Mouse (Mus musculus) olfactory bulb, adult 2 months (tissue): ENCODE measurements around the gene AI854703. TPM values are rescaled to one million over a fixed set of nuclear protein-coding genes. Genes with fewer than 3 reads are reported as not detected.

Experiments
- H3K27ac ChIP-seq: fragments of 200-500 bp; 2 replicates; pipeline ENCODE4 v1.5.1; 2012; ENCODE audit warnings: low read depth, low read length; ENCODE audit not compliant: insufficient read depth
- H3K4me1 ChIP-seq: fragments of 200-500 bp; 2 replicates; pipeline ENCODE4 v1.6.1; 2012; ENCODE audit warnings: low read length; ENCODE audit not compliant: control insufficient read depth, insufficient read depth
- H3K4me3 ChIP-seq: fragments of 200-500 bp; 2 replicates; pipeline ENCODE4 v1.5.1; 2012; ENCODE audit warnings: mild to moderate bottlenecking, low read depth, low read length, moderate library complexity; ENCODE audit not compliant: insufficient read depth
- CTCF ChIP-seq: fragments of 200-500 bp; IDR thresholded peaks from 2 replicates; pipeline ENCODE4 v1.5.1; 2012; ENCODE audit warnings: low read depth, mild to moderate bottlenecking, low read length, moderate library complexity; ENCODE audit not compliant: insufficient read depth
- POLR2A ChIP-seq: fragments of 200-500 bp; IDR thresholded peaks from 2 replicates; pipeline ENCODE4 v1.6.1; 2012; ENCODE audit warnings: mild to moderate bottlenecking, low read depth, low read length, moderate library complexity; ENCODE audit not compliant: insufficient read depth
- WGBS: fragments of 180-500 bp; shearing (Covaris S2); methylation state at CpG from one replicate; pipeline ENCODE4 v1.1.7; 2018; 5-methylcytosine and 5-hydroxymethylcytosine counted together
- polyA plus RNA-seq: library from polyadenylated mRNA; stranded (reverse); fragments of >200 nt; gene quantifications from 2 replicates; pipeline ENCODE4 v1.2.4, GENCODE M21; 2012; ENCODE audit warnings: low replicate concordance; ENCODE audit not compliant: missing spikeins, insufficient read depth, insufficient read length

Gene AI854703
- polyA plus RNA-seq, 1 experiment: not detected

GRCm38 (mm10) chr6:48593158-48594042 is 33.2 kb upstream of the AI854703 start, which contains the start of the genes Repin1 and Gm44965:
Gene Repin1, plus strand, starts transcription at chr6:48593883.
Gene Gm44965, plus strand, starts transcription at chr6:48593941.
- Histone ChIP-seq H3K27ac (peak within 1 kb of the TSS; percentile 95), H3K4me3 (peak within 1 kb of the TSS; percentile 86), H3K4me1 (peaks cover 39% of the 10 kb centered on the region)
- TF ChIP-seq CTCF (0 out of 2 replicates have a peak, but pooled peaks have one; percentile 23), POLR2A (peak; percentile 83)
- WGBS: 2% methylated on average over 45 of the region's 45 CpGs

- Histone ChIP-seq H3K27ac (peak overlapping the region; percentile 95), H3K4me1 (peaks cover 36% of the 10 kb centered on the region), H3K4me3 (peak overlapping the region; percentile 86)
- TF ChIP-seq CTCF: no peak
- TF ChIP-seq POLR2A: 0 out of 2 replicates have a peak, but pooled peaks have one; percentile 44
- WGBS: 1% methylated on average over 41 of the region's 41 CpGs
Observed at GRCm38 (mm10) chr6:48594043-48594738, 32.4 kb upstream of the AI854703 start.

- Histone ChIP-seq H3K4me3 (peak overlapping the region; percentile 86), H3K4me1 (peaks cover 38% of the 10 kb centered on the region), H3K27ac (no peak overlapping the region)
- TF ChIP-seq CTCF: no peak
- TF ChIP-seq POLR2A: no peak
- 26% methylated on average over 1 of the region's 1 CpGs for WGBS
Observed at GRCm38 (mm10) chr6:48595278-48595677, 31.3 kb upstream of the AI854703 start.

- peaks cover 38% of the 10 kb centered on the region for H3K4me1 ChIP-seq
- no peak overlapping the region for H3K4me3 ChIP-seq
- no peak overlapping the region for H3K27ac ChIP-seq
- WGBS: 96% methylated on average over 45 of the region's 45 CpGs
- no peak for TF ChIP-seq POLR2A
- TF ChIP-seq CTCF: no peak
Observed at GRCm38 (mm10) chr6:48596545-48597232, 29.9 kb upstream of the AI854703 start.

- no peak overlapping the region for H3K27ac ChIP-seq
- 96% methylated on average over 27 of the region's 27 CpGs for WGBS
- H3K4me1 ChIP-seq: peaks cover 38% of the 10 kb centered on the region
- H3K4me3 ChIP-seq: no peak overlapping the region
- TF ChIP-seq CTCF: no peak
- no peak for TF ChIP-seq POLR2A
Observed at GRCm38 (mm10) chr6:48597233-48597625, 29.3 kb upstream of the AI854703 start.

GRCm38 (mm10) chr6:48600594-48600993 is 26.0 kb upstream of the AI854703 start:
- 85% methylated on average over 1 of the region's 1 CpGs for WGBS
- Histone ChIP-seq H3K27ac (peak overlapping the region; percentile 91; the same call in 1 of the 2 replicates), H3K4me3 (no peak overlapping the region), H3K4me1 (peaks cover 26% of the 10 kb centered on the region)
- TF ChIP-seq CTCF (no peak), POLR2A (no peak)

- Histone ChIP-seq H3K4me1 (peaks cover 21% of the 10 kb centered on the region), H3K4me3 (peak within 1 kb of the TSS; percentile 88), H3K27ac (peak within 1 kb of the TSS; percentile 91)
- WGBS: 2% methylated on average over 42 of the region's 42 CpGs
- TF ChIP-seq POLR2A: peak; percentile 61; the same call in 1 of the 2 replicates
- TF ChIP-seq CTCF: no peak
Observed at GRCm38 (mm10) chr6:48601271-48602079, 25.1 kb upstream of the AI854703 start, which contains the start of gene Zfp775. Gene Zfp775, plus strand, starts transcription at chr6:48602063.
